Mouse (Mus musculus) lung, embryonic 15.5 days (tissue): ENCODE data around the gene Hist1h4b. TPM values are rescaled to one million over a fixed set of nuclear protein-coding genes. Genes with fewer than 3 reads are reported as not detected.

Experiments used
- ATAC-seq: fragments of 200-750 bp; cut with Nextera tagmentation; 2 replicates; pipeline ENCODE4 v1.8.0; 2017; ENCODE audit warnings: moderate number of reproducible peaks, borderline replicate concordance; ENCODE audit not compliant: low FRiP score, low TSS enrichment; ENCODE audit errors: extremely low read depth
- H3K27ac ChIP-seq: fragments of 300-500 bp; sonication (generic); 2 replicates; pipeline ENCODE4 v1.5.1; 2015; ENCODE audit warnings: moderate library complexity, mild to moderate bottlenecking, inconsistent platforms
- H3K27me3 ChIP-seq: fragments of 300-500 bp; sonication (generic); 2 replicates; pipeline ENCODE4 v1.6.1; 2015; ENCODE audit warnings: inconsistent platforms
- H3K36me3 ChIP-seq: fragments of 300-500 bp; sonication (generic); 2 replicates; pipeline ENCODE4 v1.6.1; 2015; ENCODE audit warnings: inconsistent platforms
- H3K4me1 ChIP-seq: fragments of 300-500 bp; sonication (generic); 2 replicates; pipeline ENCODE4 v1.6.1; 2015; ENCODE audit warnings: inconsistent platforms
- H3K4me2 ChIP-seq: fragments of 300-500 bp; sonication (generic); 2 replicates; pipeline ENCODE4 v1.6.1; 2015; ENCODE audit warnings: inconsistent platforms, mild to moderate bottlenecking, moderate library complexity
- H3K4me3 ChIP-seq: fragments of 300-500 bp; sonication (generic); 2 replicates; pipeline ENCODE4 v1.5.1; 2015; ENCODE audit warnings: mild to moderate bottlenecking, inconsistent platforms
- H3K9ac ChIP-seq: fragments of 300-500 bp; sonication (generic); 2 replicates; pipeline ENCODE4 v1.6.1; 2015; ENCODE audit warnings: inconsistent platforms
- H3K9me3 ChIP-seq: fragments of 300-500 bp; sonication (generic); 2 replicates; pipeline ENCODE4 v1.6.1; 2016; ENCODE audit warnings: inconsistent platforms
- WGBS: fragments of 180-500 bp; shearing (Covaris S2); methylation state at CpG from one replicate; pipeline ENCODE4 v1.1.7; 2015; 5-methylcytosine and 5-hydroxymethylcytosine counted together
- microRNA-seq: library from miRNA; unstranded; fragments of <30 nt; microRNA quantifications from one replicate; pipeline ENCODE4, GENCODE M21; 2016
- polyA plus RNA-seq: library from polyadenylated mRNA; unstranded; fragments of >200 nt; fragmentation: Nextera tagmentation; extraction: Ambion mirVana; gene quantifications from 2 replicates; pipeline ENCODE4 v1.2.1, GENCODE M21; 2015

Gene Hist1h4b
- polyA plus RNA-seq, 1 experiment from 2014 or later = 5.8 TPM

DNA sequence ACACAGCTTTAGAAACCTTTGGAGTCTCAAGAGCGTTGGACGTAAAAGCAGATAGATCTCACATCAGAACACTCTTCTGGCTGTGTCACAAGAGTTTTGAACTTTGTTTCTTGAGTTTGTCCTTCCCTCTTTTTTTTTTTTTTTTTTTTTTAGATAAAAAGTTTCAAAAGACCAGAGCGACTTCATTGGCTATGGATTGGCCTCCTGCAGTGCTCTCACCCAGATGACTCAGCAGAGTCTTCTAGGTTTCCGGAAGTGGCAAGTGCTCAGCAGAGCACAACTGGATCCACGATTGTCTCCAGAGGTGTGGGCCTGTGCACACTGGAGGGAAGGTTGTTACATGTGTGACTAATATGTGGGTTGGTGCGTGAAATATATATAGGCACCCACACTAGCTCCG, 21.5 kb downstream of the Hist1h4b start:
- Histone ChIP-seq H3K36me3 (no peaks in the 10 kb centered on the region), H3K4me2 (no peak overlapping the region), H3K27me3 (no peaks in the 10 kb centered on the region), H3K4me3 (no peak overlapping the region), H3K9me3 (no peaks in the 10 kb centered on the region), H3K4me1 (no peaks in the 10 kb centered on the region), H3K9ac (no peak overlapping the region), H3K27ac (no peak overlapping the region)
- ATAC-seq = no peak
- 91% methylated on average over 7 of the region's 7 CpGs for WGBS

DNA sequence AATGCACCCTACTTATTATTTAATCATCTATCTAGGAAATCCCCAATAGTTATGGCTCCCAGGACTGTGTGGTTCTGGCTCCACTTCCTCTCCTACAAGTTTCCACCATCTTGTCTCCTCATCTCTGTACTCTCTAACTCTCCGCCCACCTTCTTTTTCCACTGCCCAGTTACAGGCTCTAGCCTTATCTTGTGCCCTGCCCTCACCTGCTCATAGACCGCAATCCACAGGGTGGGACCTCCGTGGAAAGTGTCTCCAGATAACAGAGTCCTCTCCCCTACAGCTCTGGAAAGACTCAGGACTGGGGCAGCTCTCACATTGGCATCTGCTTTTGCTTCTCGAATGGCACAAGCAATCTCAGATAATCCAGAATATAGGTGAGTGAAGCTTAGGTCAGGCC, 22.2 kb downstream of the Hist1h4b start:
- 67% methylated on average over 4 of the region's 4 CpGs for WGBS

DNA sequence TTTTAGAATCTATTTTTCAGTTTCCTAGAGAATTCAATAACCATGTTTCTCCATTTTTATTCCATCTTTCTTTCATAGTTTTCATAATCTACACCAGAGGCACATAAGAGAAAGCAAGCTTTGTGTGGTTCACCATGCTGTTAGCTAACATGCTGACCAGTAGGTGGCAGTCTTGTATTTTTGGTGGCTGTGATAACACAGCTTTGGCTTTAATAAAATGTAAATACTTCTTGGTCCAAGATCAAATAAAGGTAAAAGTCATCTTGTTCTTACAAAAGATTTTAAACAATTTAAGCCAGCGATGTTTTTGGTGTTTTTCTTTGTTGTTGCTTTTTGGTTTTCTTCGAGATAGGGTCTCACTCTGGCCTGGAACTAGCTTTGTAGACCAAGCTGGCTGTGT, 35.7 kb downstream of the Hist1h4b start:
- Histone ChIP-seq H3K4me3 (no peak overlapping the region), H3K4me1 (no peaks in the 10 kb centered on the region), H3K9ac (no peak overlapping the region), H3K36me3 (no peaks in the 10 kb centered on the region), H3K4me2 (no peak overlapping the region), H3K9me3 (no peaks in the 10 kb centered on the region), H3K27me3 (no peaks in the 10 kb centered on the region), H3K27ac (no peak overlapping the region)
- no peak for ATAC-seq
- 34% methylated on average over 2 of the region's 2 CpGs for WGBS

More for the DNA sequence above, 22.2 kb downstream of the Hist1h4b start:
- no peaks in the 10 kb centered on the region for H3K4me1 ChIP-seq
- H3K27me3 ChIP-seq = no peaks in the 10 kb centered on the region
- H3K4me2 ChIP-seq = no peak overlapping the region
- H3K9ac ChIP-seq = no peak overlapping the region
- no peaks in the 10 kb centered on the region for H3K9me3 ChIP-seq
- H3K27ac ChIP-seq = no peak overlapping the region
- no peak overlapping the region for H3K4me3 ChIP-seq
- no peak for ATAC-seq
- no peaks in the 10 kb centered on the region for H3K36me3 ChIP-seq

DNA sequence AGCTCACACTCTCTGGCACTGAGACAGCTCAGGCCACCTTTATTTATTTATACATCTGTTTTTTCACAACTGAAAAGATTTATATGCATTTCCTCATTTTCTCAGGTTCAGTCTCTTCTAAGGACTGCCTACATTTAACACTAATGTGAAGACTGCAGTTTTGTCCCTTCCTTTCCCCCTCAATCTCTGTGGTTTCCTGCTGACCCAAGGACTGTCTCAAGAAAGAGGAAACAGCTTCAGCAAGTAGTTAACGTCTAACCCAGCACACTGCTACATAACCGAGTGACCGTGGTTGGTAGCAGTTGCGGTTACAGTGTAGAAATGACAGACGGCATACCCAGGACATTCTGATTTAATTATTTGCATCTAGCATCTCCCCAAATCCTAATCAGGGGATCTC, 42.6 kb downstream of the Hist1h4b start:
- ATAC-seq = no peak
- Histone ChIP-seq H3K4me1 (no peaks in the 10 kb centered on the region), H3K4me2 (no peak overlapping the region), H3K27me3 (no peaks in the 10 kb centered on the region), H3K4me3 (no peak overlapping the region), H3K9ac (no peak overlapping the region), H3K9me3 (no peaks in the 10 kb centered on the region), H3K27ac (no peak overlapping the region), H3K36me3 (no peaks in the 10 kb centered on the region)
- 75% methylated on average over 5 of the region's 5 CpGs for WGBS

DNA sequence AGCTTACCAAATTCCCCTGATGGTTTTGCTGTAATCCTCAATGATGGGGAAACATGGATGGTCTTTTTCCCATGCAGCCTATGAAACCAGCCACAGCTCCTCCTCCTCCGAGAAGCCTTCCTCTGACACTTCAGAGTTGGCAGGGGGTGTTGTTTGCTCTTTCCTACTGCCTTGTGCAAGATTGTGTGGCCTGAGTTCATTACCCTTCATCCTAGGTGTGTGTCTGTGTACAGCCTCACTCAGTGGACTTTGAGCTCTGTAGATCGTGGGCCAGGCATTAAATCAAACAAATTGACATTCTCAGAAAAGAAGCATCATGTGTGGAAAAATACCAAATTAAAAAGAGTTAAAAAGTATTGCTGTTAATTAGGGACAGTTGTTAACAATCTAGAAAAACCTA, 47.7 kb downstream of the Hist1h4b start:
- H3K36me3 ChIP-seq = no peaks in the 10 kb centered on the region
- H3K27ac ChIP-seq = no peak overlapping the region
- no peaks in the 10 kb centered on the region for H3K4me1 ChIP-seq
- WGBS = 42% methylated on average over 2 of the region's 2 CpGs
- no peaks in the 10 kb centered on the region for H3K27me3 ChIP-seq
- ATAC-seq = no peak
- no peak overlapping the region for H3K4me2 ChIP-seq
- no peak overlapping the region for H3K9ac ChIP-seq
- H3K9me3 ChIP-seq = no peaks in the 10 kb centered on the region
- no peak overlapping the region for H3K4me3 ChIP-seq

DNA sequence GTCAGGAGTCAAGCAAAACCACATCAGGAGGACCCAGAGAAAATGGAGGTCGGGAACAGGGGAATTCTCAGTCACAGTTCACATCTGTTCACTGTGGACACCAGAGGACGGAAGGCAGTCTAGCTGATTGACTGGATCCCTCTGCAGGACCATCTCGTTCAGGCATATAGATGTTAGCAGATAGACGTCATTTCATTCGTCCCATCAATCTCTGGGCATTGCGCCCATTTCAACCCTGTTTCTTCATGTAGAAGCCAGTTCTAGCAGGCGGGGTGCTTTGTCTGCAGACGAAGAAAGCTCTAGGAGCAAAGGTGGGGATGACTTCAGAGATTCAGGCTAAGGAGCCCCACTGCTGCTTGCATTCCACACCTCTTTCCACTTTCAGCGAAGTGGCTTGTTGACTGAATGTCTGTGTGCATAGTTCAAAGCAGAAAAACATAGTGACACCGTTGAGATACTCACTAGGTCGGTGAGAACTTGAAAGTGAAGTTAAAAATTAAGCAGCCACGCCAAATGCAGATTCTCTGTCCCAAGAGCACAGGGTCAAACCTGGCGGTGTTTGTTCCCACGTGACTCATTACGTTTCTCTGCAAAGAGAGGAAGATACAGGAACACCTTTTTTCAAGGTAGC, 49.7 kb downstream of the Hist1h4b start, which contains the start of gene Slc17a2:
Slc17a2 (plus strand) TSS at position 572 of the 631 bp plus-strand sequence.
- Histone ChIP-seq H3K36me3 (no peaks in the 10 kb centered on the region), H3K27ac (no peak within 1 kb of the TSS), H3K4me2 (no peak within 1 kb of the TSS), H3K9me3 (no peaks in the 10 kb centered on the region), H3K27me3 (no peaks in the 10 kb centered on the region), H3K4me1 (no peaks in the 10 kb centered on the region), H3K9ac (no peak within 1 kb of the TSS), H3K4me3 (no peak within 1 kb of the TSS)
- no peak for ATAC-seq
- 58% methylated on average over 15 of the region's 15 CpGs for WGBS

Small RNA genes lying within 50 kb of the gene (microRNA-seq; reads per million reads assigned to microRNA genes)
- gene Gm44314 = not detected
- gene Gm44484 = not detected

Other genes starting within 250 kb of the Hist1h4b start
- 6.9 and 8.1 TPM in 2 replicates for gene Hist1h4h, start 226.0 kb upstream of the Hist1h4b start, polyA plus RNA-seq
- gene Hist1h2af, start 223.1 kb upstream of the Hist1h4b start, polyA plus RNA-seq = 6.2 and 8.4 TPM in 2 replicates
- gene Hist1h3g, start 221.6 kb upstream of the Hist1h4b start, polyA plus RNA-seq = 9.5 and 10.8 TPM in 2 replicates
- gene Hist1h2bh, start 213.6 kb upstream of the Hist1h4b start, polyA plus RNA-seq = 1.4 TPM in 2 replicates
- 0.75 and 1.5 TPM in 2 replicates for gene Hist1h3f, start 213.0 kb upstream of the Hist1h4b start, polyA plus RNA-seq
- gene Hist1h4f, start 205.4 kb upstream of the Hist1h4b start, polyA plus RNA-seq = 1.7 and 2.1 TPM in 2 replicates
- gene Hist1h1d, start 203.8 kb upstream of the Hist1h4b start, polyA plus RNA-seq = 0.78 and 0.86 TPM in 2 replicates
- 7.1 and 7.9 TPM in 2 replicates for gene Hist1h3e, start 194.6 kb upstream of the Hist1h4b start, polyA plus RNA-seq
- gene Hist1h2ae, start 185.8 kb upstream of the Hist1h4b start, polyA plus RNA-seq = 143 and 164 TPM in 2 replicates
- 14.5 and 17.7 TPM in 2 replicates for gene Hist1h2bg, start 185.6 kb upstream of the Hist1h4b start, polyA plus RNA-seq
- gene Hist1h2bf, start 182.8 kb upstream of the Hist1h4b start, polyA plus RNA-seq = 10.1 and 10.2 TPM in 2 replicates
- gene Hist1h2ad, start 182.6 kb upstream of the Hist1h4b start, polyA plus RNA-seq = 3.1 and 4.6 TPM in 2 replicates
- gene Hist1h3d, start 181.2 kb upstream of the Hist1h4b start, polyA plus RNA-seq = 9.4 and 10.2 TPM in 2 replicates
- gene Hist1h4d, start 175.4 kb upstream of the Hist1h4b start, polyA plus RNA-seq = 160 and 177 TPM in 2 replicates
- 2.5 and 3.6 TPM in 2 replicates for gene Hist1h2be, start 135.9 kb upstream of the Hist1h4b start, polyA plus RNA-seq
- gene Hist1h1e, start 134.5 kb upstream of the Hist1h4b start, polyA plus RNA-seq = 28.3 and 28.5 TPM in 2 replicates
- 1.6 and 1.8 TPM in 2 replicates for gene Hist1h2ac, start 73.1 kb upstream of the Hist1h4b start, polyA plus RNA-seq
- 60.8 and 63.6 TPM in 2 replicates for gene Hist1h2bc, start 72.8 kb upstream of the Hist1h4b start, polyA plus RNA-seq
- gene Hist1h1t, start 61.2 kb upstream of the Hist1h4b start, polyA plus RNA-seq = 0.22 and 0.35 TPM in 2 replicates
- 8.2 and 9.4 TPM in 2 replicates for gene Hist1h4c, start 58.6 kb upstream of the Hist1h4b start, polyA plus RNA-seq
- 8.6 and 10.8 TPM in 2 replicates for gene Hfe, start 46.2 kb upstream of the Hist1h4b start, polyA plus RNA-seq
- gene Hist1h1c, start 18.2 kb upstream of the Hist1h4b start, polyA plus RNA-seq = 36.2 and 37.0 TPM in 2 replicates
- 12.0 and 13.7 TPM in 2 replicates for gene Hist1h3c, start 11.4 kb upstream of the Hist1h4b start, polyA plus RNA-seq
- 3.2 and 4.1 TPM in 2 replicates for gene Hist1h2bb, start 10.3 kb upstream of the Hist1h4b start, polyA plus RNA-seq
- gene Hist1h2ab, start 5.9 kb upstream of the Hist1h4b start, polyA plus RNA-seq = 74.3 and 83.5 TPM in 2 replicates
- gene Hist1h3b, start 4.7 kb upstream of the Hist1h4b start, polyA plus RNA-seq = 12.0 and 18.6 TPM in 2 replicates
- gene Hist1h4a, start 4.2 kb downstream of the Hist1h4b start, polyA plus RNA-seq = 0.69 TPM in 1 of 2 replicates, not detected in the other
- gene Hist1h3a, start 5.4 kb downstream of the Hist1h4b start, polyA plus RNA-seq = 8.3 and 8.5 TPM in 2 replicates
- gene Hist1h1a, start 6.7 kb downstream of the Hist1h4b start, polyA plus RNA-seq = 3.3 and 3.9 TPM in 2 replicates
- not detected in 2 replicates for gene Trim38, start 12.9 kb downstream of the Hist1h4b start, polyA plus RNA-seq
- not detected in 2 replicates for gene Slc17a2, start 50.0 kb downstream of the Hist1h4b start, polyA plus RNA-seq
- not detected in 2 replicates for gene Slc17a3, start 82.4 kb downstream of the Hist1h4b start, polyA plus RNA-seq
- gene Slc17a1, start 110.7 kb downstream of the Hist1h4b start, polyA plus RNA-seq = 0.15 TPM in 1 of 2 replicates, not detected in the other
- gene Slc17a4, start 158.0 kb downstream of the Hist1h4b start, polyA plus RNA-seq = not detected in 2 replicates
- not detected in 2 replicates for gene Hist1h2ba, start 177.1 kb downstream of the Hist1h4b start, polyA plus RNA-seq
- not detected in 2 replicates for gene Hist1h2aa, start 177.4 kb downstream of the Hist1h4b start, polyA plus RNA-seq
- not detected in 2 replicates for gene Scgn, start 234.2 kb downstream of the Hist1h4b start, polyA plus RNA-seq